Mouse (Mus musculus) c-Kit-positive CD71-positive TER-119-negative erythroid progenitor cells, embryonic 14.5 days (primary cell): ENCODE results near the gene Dcaf10.

Source experiments
- DNase-seq: peaks from one replicate; pipeline ENCODE4 v3.0.0-alpha.2; 2013; ENCODE audit warnings: low read depth

Gene Dcaf10

DNA sequence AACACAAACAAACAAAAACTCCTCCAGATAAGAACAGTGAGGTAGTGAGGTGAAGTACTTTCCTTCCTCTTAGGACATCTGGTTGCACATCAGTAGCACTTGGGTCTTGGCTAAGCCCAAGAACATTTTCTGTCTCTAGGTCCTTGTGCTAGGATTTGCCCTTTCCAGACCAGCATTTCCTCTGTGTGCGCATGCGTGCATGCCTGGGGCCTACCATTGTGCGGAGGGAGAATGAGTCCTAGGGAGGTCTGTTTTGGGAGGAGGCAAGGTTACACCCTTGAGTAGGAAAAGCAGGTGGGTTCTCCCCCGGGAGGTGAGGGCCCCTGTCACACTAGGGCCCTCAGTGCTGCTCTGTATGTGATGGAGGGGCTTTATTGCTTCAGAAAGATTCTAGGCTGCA, 77.2 kb downstream of the Dcaf10 start:
- DNase-seq, result no peak

- no peak for DNase-seq
Measured at GRCm38 (mm10) chr4:45420733-45421132, 78.8 kb downstream of the Dcaf10 start.

DNA sequence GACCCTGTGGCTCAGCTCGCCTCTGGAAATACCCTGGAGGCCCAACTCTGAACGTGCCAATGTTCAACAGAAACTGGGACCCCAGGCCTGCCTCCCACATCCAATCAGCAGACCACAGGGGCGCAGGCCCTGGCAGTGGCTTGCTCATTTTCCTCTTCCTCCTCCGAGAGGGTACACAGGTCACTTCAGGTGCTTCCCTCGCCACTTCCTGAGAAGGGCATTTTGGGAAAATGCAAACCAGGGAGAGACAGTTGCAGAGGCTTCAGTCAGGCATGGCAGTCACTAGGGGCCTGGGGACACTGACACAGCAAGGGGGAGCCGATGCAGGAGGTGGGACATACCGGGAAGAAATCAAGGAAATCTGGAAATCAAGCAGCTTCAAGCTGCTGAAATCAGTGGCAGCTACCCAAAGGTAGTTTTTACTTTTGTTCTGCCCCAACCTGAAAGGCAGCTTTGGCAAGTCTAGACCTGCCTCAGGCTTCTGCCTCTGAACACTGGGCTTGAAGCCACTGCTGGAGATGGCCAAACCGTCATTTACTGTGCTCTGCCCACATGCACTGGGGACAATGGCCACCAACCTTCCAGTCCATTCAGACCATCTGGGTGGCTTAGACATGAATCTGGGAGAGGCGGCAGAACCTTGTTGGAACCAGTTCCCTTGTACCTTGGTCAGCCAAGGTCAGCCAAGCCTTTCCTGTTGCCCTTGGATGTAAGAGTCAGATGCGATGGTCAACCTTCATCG, 79.8 kb downstream of the Dcaf10 start:
- DNase-seq, result no peak

DNA sequence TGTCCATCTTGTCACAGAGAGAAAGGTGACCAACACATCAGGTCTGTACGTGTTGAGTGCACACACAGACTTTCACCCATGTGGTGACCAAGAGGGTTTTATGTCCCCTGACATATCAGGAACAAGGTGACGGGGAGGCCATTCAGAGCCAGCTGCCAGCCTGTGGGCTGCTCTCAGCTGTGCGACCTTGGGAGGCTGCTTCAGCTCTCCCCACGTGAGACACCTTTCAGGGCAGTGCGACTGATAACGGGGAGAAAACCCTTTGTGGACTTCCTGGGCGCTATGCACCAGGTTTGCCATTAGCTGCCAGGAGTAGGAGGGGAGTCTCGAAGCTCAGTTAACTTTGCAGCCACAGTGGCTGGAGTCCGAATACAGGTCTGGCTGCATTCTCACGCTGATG, 80.7 kb downstream of the Dcaf10 start:
- no peak for DNase-seq

- no peak for DNase-seq
Measured at GRCm38 (mm10) chr4:45423406-45423805, 81.5 kb downstream of the Dcaf10 start.

DNA sequence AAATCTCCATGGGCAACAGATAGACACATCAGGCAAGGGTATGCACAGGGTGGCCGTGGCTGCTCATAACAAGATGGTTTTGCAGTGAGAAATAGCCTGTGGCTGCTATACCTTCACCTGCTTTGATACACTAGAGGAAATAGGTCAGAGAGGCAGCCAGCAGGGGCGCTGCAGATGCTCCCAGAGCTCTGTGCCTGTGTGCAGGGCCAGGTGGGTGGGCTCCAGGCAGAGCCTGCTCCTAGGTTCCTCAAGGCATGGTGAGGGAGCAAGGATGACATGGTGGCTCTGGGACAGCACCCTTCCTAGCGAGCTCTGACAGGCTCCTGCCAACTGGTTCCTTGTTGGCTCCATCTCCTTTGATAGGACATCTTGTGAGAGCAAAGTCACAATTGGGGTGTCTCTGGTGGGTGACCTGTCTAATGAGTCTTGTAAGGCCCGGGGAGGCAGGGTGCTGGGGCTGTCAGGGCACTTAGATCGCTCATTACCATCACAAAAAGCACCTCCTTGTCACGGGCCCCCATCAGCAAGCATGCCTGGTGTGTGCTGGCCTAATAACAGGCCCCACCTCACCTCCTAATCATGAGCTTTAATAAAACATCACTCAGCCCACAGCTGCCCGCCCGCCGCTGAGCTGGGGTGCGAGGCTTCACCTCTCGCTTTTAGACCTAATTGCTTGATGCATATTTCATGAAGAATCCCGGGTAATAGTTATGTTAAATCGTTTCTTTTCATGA, 85.0 kb downstream of the Dcaf10 start:
- no peak for DNase-seq
